Mouse (Mus musculus) limb, embryonic 12.5 days (tissue): ENCODE results near the gene Nap1l1. TPM values are rescaled to one million over a fixed set of nuclear protein-coding genes. Genes with fewer than 3 reads are reported as not detected.

Source experiments
- ATAC-seq: fragments of 200-750 bp; cut with Nextera tagmentation; 2 replicates; pipeline ENCODE4 v1.8.0; 2017; ENCODE audit warnings: low read depth, moderate TSS enrichment; ENCODE audit not compliant: insufficient number of reproducible peaks, insufficient read depth, low FRiP score, low TSS enrichment
- H3K27ac ChIP-seq: fragments of 300-500 bp; sonication (generic); 2 replicates; pipeline ENCODE4 v1.5.1; 2016; ENCODE audit warnings: mild to moderate bottlenecking, moderate library complexity
- H3K27me3 ChIP-seq: fragments of 300-500 bp; sonication (generic); 2 replicates; pipeline ENCODE4 v1.6.1; 2016; ENCODE audit warnings: mild to moderate bottlenecking, moderate library complexity
- H3K36me3 ChIP-seq: fragments of 300-500 bp; sonication (generic); 2 replicates; pipeline ENCODE4 v1.6.1; 2016; ENCODE audit warnings: mild to moderate bottlenecking, moderate library complexity
- H3K4me1 ChIP-seq: fragments of 300-500 bp; sonication (generic); replicated peaks from 2 replicates; pipeline ENCODE4 v1.6.1; 2016
- H3K4me2 ChIP-seq: fragments of 300-500 bp; sonication (generic); 2 replicates; pipeline ENCODE4 v1.6.1; 2016; ENCODE audit warnings: mild to moderate bottlenecking, moderate library complexity
- H3K4me3 ChIP-seq: fragments of 300-500 bp; sonication (generic); replicated peaks from 2 replicates; pipeline ENCODE4 v1.5.1; 2016; ENCODE audit warnings: mild to moderate bottlenecking
- H3K9ac ChIP-seq: fragments of 300-500 bp; sonication (generic); replicated peaks from 2 replicates; pipeline ENCODE4 v1.6.1; 2016; ENCODE audit warnings: mild to moderate bottlenecking, moderate library complexity
- H3K9me3 ChIP-seq: fragments of 300-500 bp; sonication (generic); 2 replicates; pipeline ENCODE4 v1.6.1; 2016; ENCODE audit warnings: mild to moderate bottlenecking, moderate library complexity
- WGBS: fragments of 180-500 bp; shearing (Covaris S2); methylation state at CpG from one replicate; pipeline ENCODE4 v1.1.7; 2016; 5-methylcytosine and 5-hydroxymethylcytosine counted together
- polyA plus RNA-seq: library from polyadenylated mRNA; unstranded; fragments of >200 nt; fragmentation: Nextera tagmentation; extraction: Ambion mirVana; gene quantifications from 2 replicates; pipeline ENCODE4 v1.2.1, GENCODE M21; 2016

Gene Nap1l1
- polyA plus RNA-seq, 1 experiment from 2014 or later, result 314 TPM

- Histone ChIP-seq H3K4me3 (no peak overlapping the region), H3K9me3 (no peaks in the 10 kb centered on the region), H3K27me3 (no peaks in the 10 kb centered on the region), H3K36me3 (no peaks in the 10 kb centered on the region), H3K4me2 (no peak overlapping the region; the same call in 1 of the 2 replicates), H3K4me1 (peaks cover 51% of the 10 kb centered on the region), H3K27ac (peak overlapping the region; percentile 83), H3K9ac (no peak overlapping the region)
- ATAC-seq, result peak; percentile 57; the same call in 1 of the 2 replicates
- 68% methylated on average over 8 of the region's 8 CpGs for WGBS
Observed at GRCm38 (mm10) chr10:111516804-111517436, 43.9 kb downstream of the Nap1l1 start.

DNA sequence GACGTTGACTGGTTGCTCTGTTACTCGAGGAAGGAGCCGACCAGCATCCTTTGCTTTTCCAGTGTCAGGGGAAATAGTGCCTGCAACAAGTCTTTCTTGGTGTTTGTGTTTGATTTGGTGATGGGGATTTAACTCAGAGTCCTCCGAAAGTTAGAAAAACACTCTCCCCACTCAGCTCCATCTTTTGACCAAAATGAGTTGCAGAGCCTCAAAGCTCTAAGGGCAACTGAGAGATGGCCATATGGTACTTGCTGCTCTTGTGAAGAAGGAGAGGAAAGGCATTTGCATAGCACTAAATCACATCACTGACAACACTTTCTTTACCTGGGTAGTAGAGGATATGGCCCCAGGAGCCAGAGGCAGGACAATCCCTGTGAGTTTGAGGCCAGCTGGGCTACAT, 45.3 kb downstream of the Nap1l1 start:
- no peak overlapping the region for H3K4me2 ChIP-seq
- H3K27me3 ChIP-seq, result no peaks in the 10 kb centered on the region
- no peak overlapping the region for H3K4me3 ChIP-seq
- 43% methylated on average over 4 of the region's 4 CpGs for WGBS
- no peaks in the 10 kb centered on the region for H3K36me3 ChIP-seq
- H3K9me3 ChIP-seq, result no peaks in the 10 kb centered on the region
- no peak overlapping the region for H3K27ac ChIP-seq
- H3K9ac ChIP-seq, result no peak overlapping the region
- peaks cover 55% of the 10 kb centered on the region for H3K4me1 ChIP-seq
- ATAC-seq, result no peak

DNA sequence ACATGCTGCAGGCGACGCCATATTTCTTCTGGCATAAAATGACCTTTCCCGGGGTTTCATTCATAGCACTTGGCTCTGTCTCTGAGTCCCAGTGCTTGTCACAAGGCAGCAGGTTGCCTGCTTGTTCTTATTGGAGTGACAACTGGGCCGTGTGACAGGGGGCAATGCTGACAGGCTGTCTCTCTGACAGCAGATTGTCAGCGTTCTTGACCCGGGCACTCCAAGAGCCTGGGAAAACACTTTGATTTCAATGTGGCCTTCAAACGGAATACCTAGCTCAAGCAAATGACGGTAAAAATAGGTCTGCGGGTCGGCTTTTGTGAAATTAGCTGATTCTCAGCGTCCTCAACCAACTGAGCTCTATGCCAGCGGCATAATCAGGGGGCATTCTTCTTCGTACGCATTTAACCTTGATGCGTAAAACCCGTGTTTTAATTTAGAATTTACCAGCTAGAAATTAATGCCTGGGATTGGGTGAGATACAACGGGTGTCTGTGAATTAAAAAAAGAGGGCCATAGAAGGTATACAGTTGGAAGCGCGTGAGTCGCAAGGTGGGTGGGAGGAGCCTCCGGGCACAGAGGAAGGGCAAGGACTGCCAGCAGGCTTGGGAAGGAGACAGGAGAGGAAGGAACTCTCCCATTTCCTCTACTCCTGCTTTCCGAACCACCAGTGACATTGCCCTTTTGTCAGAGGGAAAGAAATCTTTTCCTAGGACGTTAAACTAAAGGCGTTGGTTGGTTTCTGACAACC, 46.8 kb downstream of the Nap1l1 start:
- peak overlapping the region; percentile 21; the same call in 1 of the 2 replicates for H3K4me2 ChIP-seq
- no peaks in the 10 kb centered on the region for H3K36me3 ChIP-seq
- H3K9me3 ChIP-seq, result no peaks in the 10 kb centered on the region
- peak overlapping the region; percentile 69 for H3K27ac ChIP-seq
- H3K4me1 ChIP-seq, result peaks cover 55% of the 10 kb centered on the region
- H3K4me3 ChIP-seq, result no peak overlapping the region
- 58% methylated on average over 24 of the region's 24 CpGs for WGBS
- H3K27me3 ChIP-seq, result no peaks in the 10 kb centered on the region
- no peak overlapping the region for H3K9ac ChIP-seq
- no peak for ATAC-seq

- no peak overlapping the region for H3K9ac ChIP-seq
- H3K4me1 ChIP-seq, result peaks cover 49% of the 10 kb centered on the region
- no peaks in the 10 kb centered on the region for H3K9me3 ChIP-seq
- H3K27ac ChIP-seq, result peak overlapping the region; percentile 69
- H3K4me3 ChIP-seq, result no peak overlapping the region
- 43% methylated on average over 3 of the region's 3 CpGs for WGBS
- H3K36me3 ChIP-seq, result no peaks in the 10 kb centered on the region
- ATAC-seq, result no peak
- no peaks in the 10 kb centered on the region for H3K27me3 ChIP-seq
- no peak overlapping the region for H3K4me2 ChIP-seq
Observed at GRCm38 (mm10) chr10:111520621-111521020, 47.6 kb downstream of the Nap1l1 start.

DNA sequence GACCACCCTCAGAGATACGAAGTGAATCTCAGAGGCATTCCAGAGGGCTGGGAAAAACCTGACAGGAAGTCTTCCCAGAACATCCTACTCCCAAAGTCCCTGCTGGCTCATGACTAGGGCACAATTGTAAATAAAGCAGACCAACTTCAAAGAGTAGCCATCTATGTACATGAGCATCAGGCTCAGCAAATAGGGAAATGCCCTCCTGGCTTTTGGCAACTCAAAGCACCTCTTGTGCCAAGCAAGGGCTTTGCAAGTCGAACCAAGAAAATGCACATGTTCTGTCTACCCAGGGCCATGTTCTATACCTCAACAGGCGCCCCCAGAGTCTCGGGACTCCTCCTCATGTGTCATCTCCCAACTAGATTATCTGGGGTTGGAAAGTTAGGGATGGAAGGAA, 48.6 kb downstream of the Nap1l1 start:
- no peak overlapping the region for H3K4me3 ChIP-seq
- H3K9me3 ChIP-seq, result no peaks in the 10 kb centered on the region
- H3K4me1 ChIP-seq, result peaks cover 49% of the 10 kb centered on the region
- ATAC-seq, result no peak
- H3K4me2 ChIP-seq, result no peak overlapping the region
- WGBS, result 69% methylated on average over 4 of the region's 4 CpGs
- H3K27me3 ChIP-seq, result no peaks in the 10 kb centered on the region
- H3K36me3 ChIP-seq, result no peaks in the 10 kb centered on the region
- H3K27ac ChIP-seq, result no peak overlapping the region
- no peak overlapping the region for H3K9ac ChIP-seq

DNA sequence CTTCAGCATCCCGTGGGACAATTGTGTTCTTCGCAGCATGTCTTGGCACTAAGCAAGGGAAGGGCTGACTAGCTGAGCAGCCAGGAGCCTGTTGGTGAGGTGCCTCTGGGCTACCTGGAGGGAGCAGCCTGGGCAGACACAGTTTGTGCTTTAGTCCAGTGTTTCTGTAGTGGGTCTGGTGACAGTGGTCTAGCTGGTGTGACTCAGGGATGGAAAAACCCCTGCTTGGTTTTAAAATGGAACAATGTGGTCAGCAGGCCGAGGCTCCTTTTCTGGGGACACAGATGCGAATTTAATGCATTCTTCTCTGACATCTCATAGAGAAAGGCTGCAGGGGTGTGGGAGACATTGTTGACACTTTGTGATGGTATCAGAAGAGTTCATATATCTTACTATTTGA, 49.2 kb downstream of the Nap1l1 start:
- no peaks in the 10 kb centered on the region for H3K27me3 ChIP-seq
- H3K9me3 ChIP-seq, result no peaks in the 10 kb centered on the region
- H3K4me2 ChIP-seq, result no peak overlapping the region
- H3K4me1 ChIP-seq, result peaks cover 49% of the 10 kb centered on the region
- no peak overlapping the region for H3K9ac ChIP-seq
- 73% methylated on average over 4 of the region's 4 CpGs for WGBS
- H3K27ac ChIP-seq, result no peak overlapping the region
- H3K4me3 ChIP-seq, result no peak overlapping the region
- ATAC-seq, result no peak
- no peaks in the 10 kb centered on the region for H3K36me3 ChIP-seq

DNA sequence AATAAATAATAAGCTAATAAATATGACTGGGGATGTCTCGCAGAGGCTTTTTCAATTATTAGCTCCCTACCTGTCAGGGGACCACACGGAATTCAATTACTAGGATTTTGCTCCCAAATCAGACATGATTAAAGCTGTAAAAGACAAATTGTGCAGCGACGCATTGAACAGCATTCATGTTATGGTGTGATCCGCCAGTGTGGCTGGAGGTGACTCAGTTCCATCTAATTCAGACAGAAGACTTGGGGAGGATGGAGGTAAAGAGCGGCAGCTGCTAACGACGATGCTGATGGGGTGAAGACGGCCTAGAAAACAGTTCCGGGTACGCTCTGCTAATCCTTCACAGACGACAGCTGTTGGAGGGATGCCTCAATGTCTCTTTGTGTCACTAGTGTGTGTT, 50.9 kb downstream of the Nap1l1 start:
- Histone ChIP-seq H3K4me2 (no peak overlapping the region), H3K4me1 (peaks cover 46% of the 10 kb centered on the region), H3K9me3 (no peaks in the 10 kb centered on the region), H3K27ac (no peak overlapping the region), H3K36me3 (no peaks in the 10 kb centered on the region), H3K27me3 (no peaks in the 10 kb centered on the region), H3K4me3 (no peak overlapping the region), H3K9ac (no peak overlapping the region)
- ATAC-seq, result no peak
- WGBS, result 79% methylated on average over 12 of the region's 12 CpGs

DNA sequence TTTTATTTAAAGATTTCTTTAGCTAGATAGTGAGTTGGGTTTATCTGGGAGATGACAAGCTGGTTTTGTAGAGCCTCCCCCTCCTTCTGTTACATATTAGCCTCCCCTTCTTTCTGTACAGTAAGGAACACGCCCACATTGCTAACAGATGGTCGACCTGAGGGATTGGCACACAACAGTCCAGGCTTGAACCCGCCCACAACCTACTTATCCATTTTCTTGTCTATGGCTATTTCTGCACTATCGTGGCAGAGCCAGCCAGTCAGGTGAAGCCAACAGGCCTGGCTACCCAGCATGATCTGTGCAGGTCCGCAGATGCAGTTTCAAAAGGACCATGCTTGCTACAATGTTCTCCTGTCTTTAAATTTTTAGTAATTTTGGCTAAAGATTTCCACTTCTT, 54.0 kb downstream of the Nap1l1 start:
- 62% methylated on average over 5 of the region's 5 CpGs for WGBS
- H3K36me3 ChIP-seq, result no peaks in the 10 kb centered on the region
- H3K4me1 ChIP-seq, result peaks cover 25% of the 10 kb centered on the region
- no peaks in the 10 kb centered on the region for H3K9me3 ChIP-seq
- no peak overlapping the region for H3K27ac ChIP-seq
- no peaks in the 10 kb centered on the region for H3K27me3 ChIP-seq
- H3K4me2 ChIP-seq, result no peak overlapping the region
- H3K9ac ChIP-seq, result no peak overlapping the region
- ATAC-seq, result peak; percentile 43; the same call in 1 of the 2 replicates
- H3K4me3 ChIP-seq, result no peak overlapping the region

- Histone ChIP-seq H3K4me2 (no peak overlapping the region), H3K36me3 (no peaks in the 10 kb centered on the region), H3K27me3 (no peaks in the 10 kb centered on the region), H3K4me3 (no peak overlapping the region), H3K9ac (no peak overlapping the region), H3K27ac (0 out of 2 replicates have a peak overlapping the region, but pooled peaks have one; percentile 13), H3K4me1 (peaks cover 23% of the 10 kb centered on the region), H3K9me3 (no peaks in the 10 kb centered on the region)
- 86% methylated on average over 7 of the region's 7 CpGs for WGBS
- no peak for ATAC-seq
Observed at GRCm38 (mm10) chr10:111527613-111528012, 54.6 kb downstream of the Nap1l1 start.

GRCm38 (mm10) chr10:111528283-111528682, 55.3 kb downstream of the Nap1l1 start:
- no peak overlapping the region for H3K4me2 ChIP-seq
- no peaks in the 10 kb centered on the region for H3K36me3 ChIP-seq
- H3K9ac ChIP-seq, result no peak overlapping the region
- H3K9me3 ChIP-seq, result no peaks in the 10 kb centered on the region
- ATAC-seq, result no peak
- peak overlapping the region; percentile 41; the same call in 1 of the 2 replicates for H3K27ac ChIP-seq
- H3K4me3 ChIP-seq, result no peak overlapping the region
- no peaks in the 10 kb centered on the region for H3K27me3 ChIP-seq
- WGBS, result 54% methylated on average over 4 of the region's 4 CpGs
- H3K4me1 ChIP-seq, result peaks cover 23% of the 10 kb centered on the region

DNA sequence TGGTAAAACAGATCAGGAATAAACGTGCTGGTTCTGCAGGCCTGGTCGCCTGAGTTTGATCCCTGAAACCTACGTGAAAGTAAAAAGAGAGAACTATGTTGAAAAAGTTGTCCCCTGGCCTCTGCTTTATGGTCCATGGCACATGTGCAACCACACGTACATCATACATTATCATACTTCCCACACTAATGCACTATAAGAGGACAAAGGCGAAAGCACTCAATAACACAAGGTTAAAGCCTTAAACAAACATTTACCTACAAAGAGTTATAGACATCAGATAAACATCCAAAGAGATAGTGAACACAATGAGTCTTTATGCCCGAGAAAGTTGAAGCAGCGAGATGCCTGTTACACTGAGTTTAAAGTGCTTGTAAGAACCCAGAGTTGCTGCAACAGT, 57.4 kb downstream of the Nap1l1 start:
- no peak overlapping the region for H3K4me2 ChIP-seq
- ATAC-seq, result no peak
- H3K4me3 ChIP-seq, result no peak overlapping the region
- peaks cover 27% of the 10 kb centered on the region for H3K4me1 ChIP-seq
- H3K27ac ChIP-seq, result no peak overlapping the region
- no peaks in the 10 kb centered on the region for H3K27me3 ChIP-seq
- WGBS, result 83% methylated on average over 7 of the region's 7 CpGs
- no peaks in the 10 kb centered on the region for H3K36me3 ChIP-seq
- H3K9me3 ChIP-seq, result no peaks in the 10 kb centered on the region
- no peak overlapping the region for H3K9ac ChIP-seq
